Mouse (Mus musculus): ENCODE data around the gene Terf2. TPM values are rescaled to one million over a fixed set of nuclear protein-coding genes. Genes with fewer than 3 reads are reported as not detected.

The Terf2 gene
- polyA plus RNA-seq, 1 experiment from 2014 or later = 10.2 TPM

GRCm38 (mm10) chr8:107118803-107119233, 22.5 kb upstream of the Terf2 start:
- H3K4me2 ChIP-seq (ENCODE audit: low read depth, low read length) = peak overlapping the region; percentile 30; the same call in 1 of the 2 replicates
- H3K4me3 ChIP-seq (ENCODE audit: low read length) = no peak overlapping the region
- H3K9ac ChIP-seq (ENCODE audit: low read length) = peak overlapping the region; percentile 54
- ATAC-seq (replicated peaks; ENCODE audit: extremely low read depth, insufficient read depth, low FRiP score) = no peak
- no peaks in the 10 kb centered on the region for H3K9me3 ChIP-seq (replicated peaks; ENCODE audit: control insufficient read depth, low read length)
- no peaks in the 10 kb centered on the region for H3K36me3 ChIP-seq (ENCODE audit: control insufficient read depth, insufficient read depth)
- no peaks in the 10 kb centered on the region for H3K27me3 ChIP-seq (ENCODE audit: control insufficient read depth, insufficient read depth, low read length)
- peak overlapping the region; percentile 80 for H3K27ac ChIP-seq (ENCODE audit: low read length)
- H3K4me1 ChIP-seq (ENCODE audit: control insufficient read depth, insufficient read depth, low read length) = peaks cover 21% of the 10 kb centered on the region
- WGBS = 34% methylated on average over 7 of the region's 7 CpGs

- Histone ChIP-seq H3K36me3 (ENCODE audit: control insufficient read depth, insufficient read depth) (no peaks in the 10 kb centered on the region), H3K9me3 (replicated peaks; ENCODE audit: control insufficient read depth, low read length) (no peaks in the 10 kb centered on the region), H3K4me2 (ENCODE audit: low read depth, low read length) (no peak overlapping the region), H3K4me1 (ENCODE audit: control insufficient read depth, insufficient read depth, low read length) (peaks cover 22% of the 10 kb centered on the region), H3K27ac (ENCODE audit: low read length) (no peak overlapping the region), H3K9ac (ENCODE audit: low read length) (no peak overlapping the region), H3K4me3 (ENCODE audit: low read length) (no peak overlapping the region), H3K27me3 (ENCODE audit: control insufficient read depth, insufficient read depth, low read length) (no peaks in the 10 kb centered on the region)
- ATAC-seq (replicated peaks; ENCODE audit: extremely low read depth, insufficient read depth, low FRiP score) = no peak
- 48% methylated on average over 2 of the region's 2 CpGs for WGBS
Observed at GRCm38 (mm10) chr8:107117019-107117418, 20.7 kb upstream of the Terf2 start.

- Histone ChIP-seq H3K4me1 (ENCODE audit: control insufficient read depth, insufficient read depth, low read length) (peaks cover 23% of the 10 kb centered on the region), H3K36me3 (ENCODE audit: control insufficient read depth, insufficient read depth) (no peaks in the 10 kb centered on the region), H3K27ac (ENCODE audit: low read length) (no peak overlapping the region), H3K4me3 (ENCODE audit: low read length) (no peak overlapping the region), H3K9ac (ENCODE audit: low read length) (no peak overlapping the region), H3K27me3 (ENCODE audit: control insufficient read depth, insufficient read depth, low read length) (no peaks in the 10 kb centered on the region), H3K9me3 (replicated peaks; ENCODE audit: control insufficient read depth, low read length) (no peaks in the 10 kb centered on the region), H3K4me2 (ENCODE audit: low read depth, low read length) (no peak overlapping the region)
- WGBS = 14% methylated on average over 11 of the region's 11 CpGs
- ATAC-seq (replicated peaks; ENCODE audit: extremely low read depth, insufficient read depth, low FRiP score) = 0 out of 2 replicates have a peak, but pooled peaks have one; percentile 34
Observed at GRCm38 (mm10) chr8:107116023-107116422, 19.7 kb upstream of the Terf2 start.

GRCm38 (mm10) chr8:107115008-107115320, 18.6 kb upstream of the Terf2 start:
- H3K4me2 ChIP-seq (ENCODE audit: low read depth, low read length) = peak overlapping the region; percentile 48
- no peaks in the 10 kb centered on the region for H3K36me3 ChIP-seq (ENCODE audit: control insufficient read depth, insufficient read depth)
- no peaks in the 10 kb centered on the region for H3K27me3 ChIP-seq (ENCODE audit: control insufficient read depth, insufficient read depth, low read length)
- H3K9me3 ChIP-seq (replicated peaks; ENCODE audit: control insufficient read depth, low read length) = no peaks in the 10 kb centered on the region
- H3K27ac ChIP-seq (ENCODE audit: low read length) = peak overlapping the region; percentile 49
- H3K9ac ChIP-seq (ENCODE audit: low read length) = peak overlapping the region; percentile 62
- WGBS = 50% methylated on average over 10 of the region's 10 CpGs
- H3K4me3 ChIP-seq (ENCODE audit: low read length) = no peak overlapping the region
- peaks cover 24% of the 10 kb centered on the region for H3K4me1 ChIP-seq (ENCODE audit: control insufficient read depth, insufficient read depth, low read length)
- no peak; the same call in 1 of the 2 replicates for ATAC-seq (replicated peaks; ENCODE audit: extremely low read depth, insufficient read depth, low FRiP score)

- H3K4me2 ChIP-seq (ENCODE audit: low read depth, low read length) = peak overlapping the region; percentile 48
- H3K9me3 ChIP-seq (replicated peaks; ENCODE audit: control insufficient read depth, low read length) = no peaks in the 10 kb centered on the region
- H3K36me3 ChIP-seq (ENCODE audit: control insufficient read depth, insufficient read depth) = no peaks in the 10 kb centered on the region
- WGBS = 33% methylated on average over 19 of the region's 19 CpGs
- peak overlapping the region; percentile 49 for H3K27ac ChIP-seq (ENCODE audit: low read length)
- peaks cover 21% of the 10 kb centered on the region for H3K4me1 ChIP-seq (ENCODE audit: control insufficient read depth, insufficient read depth, low read length)
- H3K4me3 ChIP-seq (ENCODE audit: low read length) = peak overlapping the region; percentile 24
- no peak for ATAC-seq (replicated peaks; ENCODE audit: extremely low read depth, insufficient read depth, low FRiP score)
- no peaks in the 10 kb centered on the region for H3K27me3 ChIP-seq (ENCODE audit: control insufficient read depth, insufficient read depth, low read length)
- peak overlapping the region; percentile 62 for H3K9ac ChIP-seq (ENCODE audit: low read length)
Observed at GRCm38 (mm10) chr8:107114150-107115007, 18.0 kb upstream of the Terf2 start.

GRCm38 (mm10) chr8:107113209-107113608, 16.9 kb upstream of the Terf2 start:
- no peak overlapping the region for H3K4me2 ChIP-seq (ENCODE audit: low read depth, low read length)
- H3K27me3 ChIP-seq (ENCODE audit: control insufficient read depth, insufficient read depth, low read length) = no peaks in the 10 kb centered on the region
- H3K4me1 ChIP-seq (ENCODE audit: control insufficient read depth, insufficient read depth, low read length) = peaks cover 11% of the 10 kb centered on the region
- no peak overlapping the region for H3K27ac ChIP-seq (ENCODE audit: low read length)
- no peak for ATAC-seq (replicated peaks; ENCODE audit: extremely low read depth, insufficient read depth, low FRiP score)
- no peaks in the 10 kb centered on the region for H3K36me3 ChIP-seq (ENCODE audit: control insufficient read depth, insufficient read depth)
- 79% methylated on average over 4 of the region's 4 CpGs for WGBS
- H3K4me3 ChIP-seq (ENCODE audit: low read length) = no peak overlapping the region
- no peaks in the 10 kb centered on the region for H3K9me3 ChIP-seq (replicated peaks; ENCODE audit: control insufficient read depth, low read length)
- no peak overlapping the region for H3K9ac ChIP-seq (ENCODE audit: low read length)

- H3K4me3 ChIP-seq (ENCODE audit: low read length) = no peak overlapping the region
- H3K4me2 ChIP-seq (ENCODE audit: low read depth, low read length) = no peak overlapping the region
- no peaks in the 10 kb centered on the region for H3K27me3 ChIP-seq (ENCODE audit: control insufficient read depth, insufficient read depth, low read length)
- peaks cover 11% of the 10 kb centered on the region for H3K4me1 ChIP-seq (ENCODE audit: control insufficient read depth, insufficient read depth, low read length)
- no peaks in the 10 kb centered on the region for H3K9me3 ChIP-seq (replicated peaks; ENCODE audit: control insufficient read depth, low read length)
- H3K27ac ChIP-seq (ENCODE audit: low read length) = no peak overlapping the region
- H3K36me3 ChIP-seq (ENCODE audit: control insufficient read depth, insufficient read depth) = no peaks in the 10 kb centered on the region
- 71% methylated on average over 9 of the region's 11 CpGs for WGBS
- no peak for ATAC-seq (replicated peaks; ENCODE audit: extremely low read depth, insufficient read depth, low FRiP score)
- H3K9ac ChIP-seq (ENCODE audit: low read length) = no peak overlapping the region
Observed at GRCm38 (mm10) chr8:107111340-107112105, 15.2 kb upstream of the Terf2 start.

GRCm38 (mm10) chr8:107110629-107111330, 14.4 kb upstream of the Terf2 start:
- Histone ChIP-seq H3K36me3 (ENCODE audit: control insufficient read depth, insufficient read depth) (no peaks in the 10 kb centered on the region), H3K27ac (ENCODE audit: low read length) (no peak overlapping the region), H3K9me3 (replicated peaks; ENCODE audit: control insufficient read depth, low read length) (no peaks in the 10 kb centered on the region), H3K9ac (ENCODE audit: low read length) (no peak overlapping the region), H3K4me1 (ENCODE audit: control insufficient read depth, insufficient read depth, low read length) (peaks cover 11% of the 10 kb centered on the region), H3K4me3 (ENCODE audit: low read length) (no peak overlapping the region), H3K4me2 (ENCODE audit: low read depth, low read length) (no peak overlapping the region), H3K27me3 (ENCODE audit: control insufficient read depth, insufficient read depth, low read length) (no peaks in the 10 kb centered on the region)
- ATAC-seq (replicated peaks; ENCODE audit: extremely low read depth, insufficient read depth, low FRiP score) = no peak
- WGBS = 70% methylated on average over 9 of the region's 9 CpGs

Data from heart, embryonic 16.5 days (tissue).